Mouse (Mus musculus): ENCODE data around the gene Hebp2. TPM values are rescaled to one million over a fixed set of nuclear protein-coding genes. Genes with fewer than 3 reads are reported as not detected.
A peak's percentile ranks its signal among the peaks of the same experiment; 100 is the strongest.

Gene Hebp2
- polyA plus RNA-seq, 1 experiment from 2014 or later: 19.7 TPM

- H3K4me2 ChIP-seq (replicated peaks): no peak overlapping the region
- no peaks in the 10 kb centered on the region for H3K9me3 ChIP-seq
- H3K9ac ChIP-seq: no peak overlapping the region
- no peak overlapping the region for H3K4me3 ChIP-seq
- H3K4me1 ChIP-seq: peaks cover 12% of the 10 kb centered on the region; the same call in 1 of the 2 replicates
- no peaks in the 10 kb centered on the region for H3K27me3 ChIP-seq
- H3K27ac ChIP-seq: no peak overlapping the region
- ATAC-seq (ENCODE audit: insufficient number of reproducible peaks, insufficient read depth, low FRiP score, low TSS enrichment): no peak
- peaks cover 21% of the 10 kb centered on the region for H3K36me3 ChIP-seq
- WGBS: 91% methylated on average over 4 of the region's 4 CpGs
Measured at GRCm38 (mm10) chr10:18530161-18530560, 15.7 kb downstream of the Hebp2 start.

GRCm38 (mm10) chr10:18529177-18529576, 16.7 kb downstream of the Hebp2 start:
- Histone ChIP-seq H3K27ac (no peak overlapping the region), H3K4me1 (peaks cover 12% of the 10 kb centered on the region; the same call in 1 of the 2 replicates), H3K27me3 (no peaks in the 10 kb centered on the region), H3K9me3 (no peaks in the 10 kb centered on the region), H3K9ac (no peak overlapping the region), H3K36me3 (peaks cover 30% of the 10 kb centered on the region), H3K4me2 (replicated peaks) (no peak overlapping the region), H3K4me3 (no peak overlapping the region)
- WGBS: 79% methylated on average over 4 of the region's 4 CpGs
- no peak for ATAC-seq (ENCODE audit: insufficient number of reproducible peaks, insufficient read depth, low FRiP score, low TSS enrichment)

- ATAC-seq (ENCODE audit: insufficient number of reproducible peaks, insufficient read depth, low FRiP score, low TSS enrichment): no peak
- H3K4me1 ChIP-seq: peaks cover 12% of the 10 kb centered on the region; the same call in 1 of the 2 replicates
- H3K4me2 ChIP-seq (replicated peaks): no peak overlapping the region
- no peaks in the 10 kb centered on the region for H3K9me3 ChIP-seq
- peaks cover 36% of the 10 kb centered on the region for H3K36me3 ChIP-seq
- no peak overlapping the region for H3K9ac ChIP-seq
- WGBS: 58% methylated on average over 5 of the region's 5 CpGs
- no peaks in the 10 kb centered on the region for H3K27me3 ChIP-seq
- H3K4me3 ChIP-seq: no peak overlapping the region
- no peak overlapping the region for H3K27ac ChIP-seq
Measured at GRCm38 (mm10) chr10:18528475-18528874, 17.4 kb downstream of the Hebp2 start.

GRCm38 (mm10) chr10:18527766-18528165, 18.1 kb downstream of the Hebp2 start:
- no peak overlapping the region for H3K4me2 ChIP-seq (replicated peaks)
- no peaks in the 10 kb centered on the region for H3K27me3 ChIP-seq
- no peaks in the 10 kb centered on the region for H3K9me3 ChIP-seq
- H3K9ac ChIP-seq: no peak overlapping the region
- no peak overlapping the region for H3K27ac ChIP-seq
- WGBS: 72% methylated on average over 7 of the region's 7 CpGs
- no peak for ATAC-seq (ENCODE audit: insufficient number of reproducible peaks, insufficient read depth, low FRiP score, low TSS enrichment)
- H3K4me3 ChIP-seq: no peak overlapping the region
- H3K36me3 ChIP-seq: peaks cover 36% of the 10 kb centered on the region
- H3K4me1 ChIP-seq: peaks cover 12% of the 10 kb centered on the region; the same call in 1 of the 2 replicates

- H3K27me3 ChIP-seq: no peaks in the 10 kb centered on the region
- no peak overlapping the region for H3K4me2 ChIP-seq (replicated peaks)
- H3K4me1 ChIP-seq: peaks cover 12% of the 10 kb centered on the region; the same call in 1 of the 2 replicates
- peaks cover 35% of the 10 kb centered on the region for H3K36me3 ChIP-seq
- 71% methylated on average over 20 of the region's 20 CpGs for WGBS
- H3K4me3 ChIP-seq: no peak overlapping the region
- no peak overlapping the region for H3K9ac ChIP-seq
- no peak overlapping the region for H3K27ac ChIP-seq
- H3K9me3 ChIP-seq: no peaks in the 10 kb centered on the region
- peak; percentile 33; the same call in 1 of the 2 replicates for ATAC-seq (ENCODE audit: insufficient number of reproducible peaks, insufficient read depth, low FRiP score, low TSS enrichment)
Measured at GRCm38 (mm10) chr10:18526851-18527675, 18.8 kb downstream of the Hebp2 start.

- Histone ChIP-seq H3K4me1 (peaks cover 12% of the 10 kb centered on the region; the same call in 1 of the 2 replicates), H3K4me2 (replicated peaks) (no peak overlapping the region), H3K36me3 (peaks cover 28% of the 10 kb centered on the region), H3K27me3 (no peaks in the 10 kb centered on the region), H3K27ac (0 out of 2 replicates have a peak overlapping the region, but pooled peaks have one; percentile 7), H3K4me3 (no peak overlapping the region), H3K9ac (no peak overlapping the region), H3K9me3 (no peaks in the 10 kb centered on the region)
- ATAC-seq (ENCODE audit: insufficient number of reproducible peaks, insufficient read depth, low FRiP score, low TSS enrichment): peak; percentile 61; the same call in 1 of the 2 replicates
- 79% methylated on average over 22 of the region's 22 CpGs for WGBS
Measured at GRCm38 (mm10) chr10:18526184-18526850, 19.6 kb downstream of the Hebp2 start.

- WGBS: 37% methylated on average over 9 of the region's 9 CpGs
- H3K4me1 ChIP-seq: peaks cover 12% of the 10 kb centered on the region; the same call in 1 of the 2 replicates
- 0 out of 2 replicates have a peak overlapping the region, but pooled peaks have one; percentile 7 for H3K27ac ChIP-seq
- peaks cover 22% of the 10 kb centered on the region for H3K36me3 ChIP-seq
- H3K4me2 ChIP-seq (replicated peaks): no peak overlapping the region
- no peak overlapping the region for H3K9ac ChIP-seq
- H3K9me3 ChIP-seq: no peaks in the 10 kb centered on the region
- no peak for ATAC-seq (ENCODE audit: insufficient number of reproducible peaks, insufficient read depth, low FRiP score, low TSS enrichment)
- H3K4me3 ChIP-seq: no peak overlapping the region
- H3K27me3 ChIP-seq: no peaks in the 10 kb centered on the region
Measured at GRCm38 (mm10) chr10:18525726-18526125, 20.1 kb downstream of the Hebp2 start.

GRCm38 (mm10) chr10:18525311-18525710, 20.6 kb downstream of the Hebp2 start:
- H3K4me3 ChIP-seq: no peak overlapping the region
- H3K9ac ChIP-seq: no peak overlapping the region
- no peak overlapping the region for H3K27ac ChIP-seq
- 76% methylated on average over 15 of the region's 15 CpGs for WGBS
- no peaks in the 10 kb centered on the region for H3K9me3 ChIP-seq
- H3K36me3 ChIP-seq: peaks cover 21% of the 10 kb centered on the region
- peaks cover 12% of the 10 kb centered on the region; the same call in 1 of the 2 replicates for H3K4me1 ChIP-seq
- no peak overlapping the region for H3K4me2 ChIP-seq (replicated peaks)
- H3K27me3 ChIP-seq: no peaks in the 10 kb centered on the region
- no peak for ATAC-seq (ENCODE audit: insufficient number of reproducible peaks, insufficient read depth, low FRiP score, low TSS enrichment)

GRCm38 (mm10) chr10:18522556-18522955, 23.3 kb downstream of the Hebp2 start:
- H3K9ac ChIP-seq: no peak overlapping the region
- no peaks in the 10 kb centered on the region for H3K9me3 ChIP-seq
- H3K4me2 ChIP-seq (replicated peaks): no peak overlapping the region
- H3K36me3 ChIP-seq: peaks cover 21% of the 10 kb centered on the region
- ATAC-seq (ENCODE audit: insufficient number of reproducible peaks, insufficient read depth, low FRiP score, low TSS enrichment): no peak
- H3K27ac ChIP-seq: no peak overlapping the region
- no peak overlapping the region for H3K4me3 ChIP-seq
- H3K27me3 ChIP-seq: no peaks in the 10 kb centered on the region
- peaks cover 12% of the 10 kb centered on the region; the same call in 1 of the 2 replicates for H3K4me1 ChIP-seq
- 83% methylated on average over 2 of the region's 2 CpGs for WGBS

GRCm38 (mm10) chr10:18511496-18511895, 34.4 kb downstream of the Hebp2 start:
- H3K27ac ChIP-seq: no peak overlapping the region

GRCm38 (mm10) chr10:18510663-18511062, 35.2 kb downstream of the Hebp2 start:
- 85% methylated on average over 3 of the region's 3 CpGs for WGBS
- H3K4me3 ChIP-seq: no peak overlapping the region
- H3K4me2 ChIP-seq (replicated peaks): no peak overlapping the region
- no peak for ATAC-seq (ENCODE audit: insufficient number of reproducible peaks, insufficient read depth, low FRiP score, low TSS enrichment)
- no peak overlapping the region for H3K9ac ChIP-seq
- peaks cover 16% of the 10 kb centered on the region; the same call in 1 of the 2 replicates for H3K4me1 ChIP-seq
- H3K27me3 ChIP-seq: no peaks in the 10 kb centered on the region
- H3K27ac ChIP-seq: no peak overlapping the region
- H3K36me3 ChIP-seq: peaks cover 5% of the 10 kb centered on the region; the same call in 1 of the 2 replicates
- no peaks in the 10 kb centered on the region for H3K9me3 ChIP-seq

More at GRCm38 (mm10) chr10:18511496-18511895, 34.4 kb downstream of the Hebp2 start:
- Histone ChIP-seq H3K27me3 (no peaks in the 10 kb centered on the region), H3K4me2 (replicated peaks) (no peak overlapping the region), H3K36me3 (peaks cover 5% of the 10 kb centered on the region; the same call in 1 of the 2 replicates), H3K9ac (no peak overlapping the region), H3K9me3 (no peaks in the 10 kb centered on the region), H3K4me1 (peaks cover 10% of the 10 kb centered on the region; the same call in 1 of the 2 replicates), H3K4me3 (no peak overlapping the region)
- WGBS: 84% methylated on average over 11 of the region's 11 CpGs
- ATAC-seq (ENCODE audit: insufficient number of reproducible peaks, insufficient read depth, low FRiP score, low TSS enrichment): no peak

Data from embryonic facial prominence, embryonic 12.5 days (tissue).